Mouse (Mus musculus) liver, postnatal 0 days (tissue): ENCODE results near the gene Foxc1.

Source experiments
- CTCF ChIP-seq: sonication (generic); IDR thresholded peaks from 2 replicates; pipeline ENCODE4 v1.5.1; 2016; ENCODE audit warnings: antibody characterized with exemption, low read depth
- EP300 ChIP-seq: IDR thresholded peaks from 2 replicates; pipeline ENCODE4 v1.6.1; 2016; ENCODE audit warnings: antibody characterized with exemption, low read depth, mild to moderate bottlenecking

GRCm38 (mm10) chr13:31818337-31818736 lies 11.9 kb downstream of the Foxc1 start:
- TF ChIP-seq CTCF (no peak), EP300 (no peak)
